Mouse (Mus musculus): ENCODE results near the gene Bche.

The Bche gene

GRCm38 (mm10) chr3:73708410-73708714 lies at the start of gene Bche:
TSS of gene Bche (minus strand) at chr3:73708415.
- DNase-seq = no peak

GRCm38 (mm10) chr3:73741998-73742397 lies 33.8 kb upstream of the Bche start:
- no peak for DNase-seq

GRCm38 (mm10) chr3:73731677-73732076 lies 23.5 kb upstream of the Bche start:
- no peak for DNase-seq

GRCm38 (mm10) chr3:73729511-73729910 lies 21.3 kb upstream of the Bche start:
- no peak for DNase-seq

GRCm38 (mm10) chr3:73725711-73726110 lies 17.5 kb upstream of the Bche start:
- DNase-seq = no peak

GRCm38 (mm10) chr3:73724869-73725268 lies 16.7 kb upstream of the Bche start:
- no peak for DNase-seq

- DNase-seq = no peak
Measured at GRCm38 (mm10) chr3:73717610-73718284, 9.5 kb upstream of the Bche start.

GRCm38 (mm10) chr3:73709871-73710270 lies 1.7 kb upstream of the Bche start:
- DNase-seq = no peak

- DNase-seq = peak; percentile 1
Measured at GRCm38 (mm10) chr3:73707461-73708409, 480 bp downstream of the Bche start.

- no peak for DNase-seq
Measured at GRCm38 (mm10) chr3:73706544-73706943, 1.7 kb downstream of the Bche start.

- no peak for DNase-seq
Measured at GRCm38 (mm10) chr3:73698889-73699288, 9.3 kb downstream of the Bche start.

GRCm38 (mm10) chr3:73673333-73673732 lies 34.9 kb downstream of the Bche start:
- DNase-seq = no peak

- DNase-seq = no peak
Measured at GRCm38 (mm10) chr3:73668172-73668571, 40.0 kb downstream of the Bche start.

- DNase-seq = no peak
Measured at GRCm38 (mm10) chr3:73667245-73668131, 40.7 kb downstream of the Bche start.

GRCm38 (mm10) chr3:73650281-73650680 lies 57.9 kb downstream of the Bche start:
- DNase-seq = no peak

- no peak for DNase-seq
Measured at GRCm38 (mm10) chr3:73647064-73647463, 61.2 kb downstream of the Bche start.

GRCm38 (mm10) chr3:73611421-73611820 lies 96.8 kb downstream of the Bche start:
- DNase-seq = no peak

GRCm38 (mm10) chr3:73591757-73592533 lies 116.3 kb downstream of the Bche start:
- DNase-seq = no peak

All from cerebellum, adult 11 months (tissue).